Mouse (Mus musculus) erythroblast, embryonic 14.5 days (primary cell): Measurements from ENCODE around the gene Fhad1.

ENCODE experiments used
- GATA1 ChIP-seq: IDR thresholded peaks from 2 replicates; pipeline ENCODE4 v1.6.1; 2012; ENCODE audit warnings: low read length, inconsistent platforms, mixed read lengths
- TAL1 ChIP-seq: IDR thresholded peaks from 3 replicates; pipeline ENCODE4 v1.6.1; 2012; ENCODE audit warnings: low read length, inconsistent platforms, mixed read lengths

DNA sequence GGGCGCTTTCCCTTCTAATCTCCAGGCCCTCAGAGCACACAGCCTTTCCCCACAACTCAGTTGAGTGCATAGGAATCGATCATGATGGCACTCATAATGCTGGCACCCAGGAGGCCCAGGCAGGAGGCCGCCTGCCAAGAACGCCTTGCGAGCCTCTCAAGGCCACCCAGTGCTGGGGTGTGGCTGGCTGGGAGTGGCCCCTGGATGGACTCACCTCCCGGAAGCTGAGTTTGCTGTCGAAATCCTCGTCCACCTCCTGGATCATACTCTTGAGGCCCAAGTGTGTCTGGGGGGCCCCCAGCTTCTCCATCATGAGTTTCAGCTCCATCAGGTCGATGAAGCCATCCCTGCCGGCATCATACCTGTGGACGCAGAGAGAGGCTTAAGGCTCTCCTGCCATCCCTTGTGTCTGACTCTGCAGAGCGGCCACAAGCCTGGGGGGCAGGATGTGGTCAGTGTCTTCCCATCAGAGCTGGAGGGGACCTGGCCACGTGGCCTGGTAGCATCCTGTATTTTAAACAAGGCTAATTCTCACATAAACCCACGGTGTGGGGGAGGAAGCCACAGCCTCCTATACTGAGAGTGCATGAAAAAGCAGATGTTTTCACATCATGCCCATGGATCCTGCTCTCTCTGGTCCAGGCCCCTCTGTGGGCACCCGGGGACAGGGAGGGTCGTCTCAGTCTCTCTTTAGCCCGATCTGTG lies 153.1 kb downstream of the Fhad1 start:
- TF ChIP-seq GATA1 (no peak), TAL1 (no peak)
